Mouse (Mus musculus) G1E (cell line): ENCODE measurements around the gene Cnfn.

Experiments
- CTCF ChIP-seq: IDR thresholded peaks from 2 replicates; pipeline ENCODE4 v1.5.1; 2012; ENCODE audit warnings: low read depth, low read length, inconsistent platforms, mixed read lengths
- GATA1 ChIP-seq: IDR thresholded peaks from 2 replicates; pipeline ENCODE4 v1.6.1; 2012; ENCODE audit warnings: borderline replicate concordance, low read length, inconsistent platforms, mixed read lengths
- TAL1 ChIP-seq: conservative IDR thresholded peaks from 2 replicates; pipeline ENCODE4 v1.6.1; 2012; ENCODE audit warnings: low read depth, low read length, inconsistent platforms, mixed read lengths

DNA sequence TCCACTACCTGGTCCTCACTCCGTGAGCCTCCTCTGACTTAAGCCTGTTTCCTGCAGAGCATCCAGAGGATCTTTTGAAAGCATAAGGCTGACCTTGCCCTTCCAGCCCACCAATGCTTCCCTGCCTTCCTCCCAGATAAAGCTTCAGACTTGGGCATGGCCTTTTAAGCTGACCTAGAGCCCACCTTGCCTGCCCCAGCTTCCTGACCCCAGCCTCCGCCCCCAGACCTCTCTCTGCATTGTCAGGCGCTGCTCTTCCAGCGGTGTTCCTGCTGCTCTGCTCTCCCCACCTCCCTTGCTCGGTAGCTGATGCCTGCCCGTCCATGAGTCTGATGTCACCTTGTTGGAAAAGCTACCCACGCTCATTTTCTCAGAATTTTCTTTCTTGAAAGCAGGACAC, 23.3 kb upstream of the Cnfn start:
- TF ChIP-seq CTCF (no peak), GATA1 (no peak), TAL1 (no peak)
